Mouse (Mus musculus): ENCODE measurements around the gene Dlk1.

GRCm38 (mm10) chr12:109443276-109443675 is 9.3 kb upstream of the Dlk1 start:
- no peak for TF ChIP-seq POLR2A (IDR thresholded peaks at IDR 0.05; ENCODE audit: low read depth, low read length)
- TF ChIP-seq CTCF (IDR thresholded peaks at IDR 0.05; ENCODE audit: borderline replicate concordance, insufficient read depth, low read length) = no peak
